Comparison of ENCODE assay signal across 28 mouse cellular contexts in genomic region chr10:117915011-117915735, GRCm38 (mm10).
DNase-seq lines count a peak whose midpoint lies in the region; ATAC-seq and TF ChIP-seq lines count a peak whose summit lies in the region.
"Had no signal": no experiment of that assay in that cellular context is flagged by ENCODE, and none has a peak within 500 bp of the region (broad histone marks: within the 10 kb centered on the region; RNA-seq: fewer than 3 reads in every experiment).

No protein-coding gene starts in this region.

- 74% methylated on average over 4 of the region's 4 CpGs for WGBS in liver, embryonic 13.5 days (ENCODE audit: insufficient replicate concordance)
- 74% methylated on average over 4 of the region's 4 CpGs for WGBS in liver, postnatal 0 days (ENCODE audit: insufficient replicate concordance)
- 85% methylated on average over 4 of the region's 4 CpGs for WGBS in heart, embryonic 10.5 days

- 0 out of 2 replicates have a peak, but pooled peaks have one; percentile 14 for ATAC-seq in liver, embryonic 13.5 days (ENCODE audit: low read depth)
- no peak for ATAC-seq in liver, postnatal 0 days
- ATAC-seq: activated CD4-positive, CD25-positive, alpha-beta regulatory T cell, adult 4 months; forebrain, embryonic 15.5 days; intestine, embryonic 15.5 days had no signal

- no peak for TF ChIP-seq CTCF in liver, postnatal 0 days (IDR thresholded peaks at IDR 0.05; ENCODE audit: low read depth)
- no peak for TF ChIP-seq CTCF in ES-Bruce4 (IDR thresholded peaks at IDR 0.05; ENCODE audit: low read depth, low read length)

- H3K4me1 ChIP-seq in liver, embryonic 13.5 days (replicated peaks): peaks cover 45% of the 10 kb centered on the region
- 0 out of 2 replicates have a peak, but pooled peaks cover 3% of the 10 kb centered on the region for H3K4me1 ChIP-seq in liver, postnatal 0 days (ENCODE audit: insufficient read depth)
- H3K4me1 ChIP-seq in ES-Bruce4 (ENCODE audit: control insufficient read depth, insufficient read depth, low read length): peaks cover 2% of the 10 kb centered on the region
- H3K4me1 ChIP-seq in heart, embryonic 10.5 days: peaks cover 8% of the 10 kb centered on the region; the same call in 1 of the 2 replicates
- H3K4me1 ChIP-seq: forebrain, embryonic 12.5 days; forebrain, embryonic 15.5 days; hindbrain, embryonic 12.5 days; hindbrain, embryonic 15.5 days; intestine, embryonic 15.5 days had no signal

- H3K9ac ChIP-seq in liver, embryonic 13.5 days: no peak overlapping the region
- no peak overlapping the region for H3K9ac ChIP-seq in liver, postnatal 0 days (replicated peaks)
- H3K9ac ChIP-seq in ES-Bruce4 (ENCODE audit: low read depth, poor library complexity, severe bottlenecking): no peak overlapping the region
- H3K9ac ChIP-seq: embryonic facial prominence, embryonic 13.5 days; forebrain, embryonic 12.5 days; forebrain, embryonic 15.5 days; hindbrain, embryonic 12.5 days; hindbrain, embryonic 15.5 days; intestine, embryonic 15.5 days had no signal

- H3K27ac ChIP-seq in liver, embryonic 13.5 days: peak overlapping the region; percentile 66
- H3K27ac ChIP-seq in liver, postnatal 0 days (ENCODE audit: low read depth): no peak overlapping the region
- H3K27ac ChIP-seq in ES-Bruce4 (ENCODE audit: insufficient read depth, low read length): peak overlapping the region; percentile 51
- H3K27ac ChIP-seq in heart, embryonic 10.5 days: no peak overlapping the region
- H3K27ac ChIP-seq: embryonic facial prominence, embryonic 10.5 days; embryonic facial prominence, embryonic 13.5 days; forebrain, embryonic 12.5 days; forebrain, embryonic 15.5 days; heart, adult 2 months; hindbrain, embryonic 12.5 days; hindbrain, embryonic 15.5 days; intestine, embryonic 15.5 days had no signal

- TF ChIP-seq POLR2A in ES-Bruce4 (IDR thresholded peaks at IDR 0.05; ENCODE audit: insufficient read depth, low read length): no peak

- H3K36me3 ChIP-seq in liver, embryonic 13.5 days: no peaks in the 10 kb centered on the region
- no peaks in the 10 kb centered on the region for H3K36me3 ChIP-seq in liver, postnatal 0 days (replicated peaks; ENCODE audit: insufficient read depth, low read length)
- H3K36me3 ChIP-seq in ES-Bruce4 (ENCODE audit: control insufficient read depth, insufficient read depth, low read length, poor library complexity, severe bottlenecking): no peaks in the 10 kb centered on the region
- H3K36me3 ChIP-seq in heart, embryonic 10.5 days: no peaks in the 10 kb centered on the region
- H3K36me3 ChIP-seq: embryonic facial prominence, embryonic 10.5 days; embryonic facial prominence, embryonic 13.5 days; forebrain, embryonic 12.5 days; forebrain, embryonic 15.5 days; hindbrain, embryonic 12.5 days; hindbrain, embryonic 15.5 days; intestine, embryonic 15.5 days had no signal

- no peak overlapping the region for H3K4me2 ChIP-seq in liver, embryonic 13.5 days
- no peak overlapping the region for H3K4me2 ChIP-seq in liver, postnatal 0 days (ENCODE audit: low read depth, low read length)
- H3K4me2 ChIP-seq: embryonic facial prominence, embryonic 13.5 days; forebrain, embryonic 12.5 days; forebrain, embryonic 15.5 days; heart, embryonic 11.5 days; hindbrain, embryonic 12.5 days; hindbrain, embryonic 15.5 days; intestine, embryonic 15.5 days had no signal

- no peaks in the 10 kb centered on the region for H3K27me3 ChIP-seq in liver, embryonic 13.5 days
- H3K27me3 ChIP-seq in liver, postnatal 0 days (ENCODE audit: insufficient read depth, low read length): no peaks in the 10 kb centered on the region
- no peaks in the 10 kb centered on the region for H3K27me3 ChIP-seq in ES-Bruce4 (ENCODE audit: control insufficient read depth, insufficient read depth, low read length, poor library complexity, severe bottlenecking)
- no peaks in the 10 kb centered on the region for H3K27me3 ChIP-seq in heart, embryonic 10.5 days (ENCODE audit: insufficient read depth, poor library complexity, severe bottlenecking)
- H3K27me3 ChIP-seq: embryonic facial prominence, embryonic 13.5 days; forebrain, embryonic 12.5 days; forebrain, embryonic 15.5 days; hindbrain, embryonic 12.5 days; hindbrain, embryonic 15.5 days; intestine, embryonic 15.5 days had no signal

- no peak overlapping the region for H3K4me3 ChIP-seq in liver, embryonic 13.5 days (replicated peaks)
- H3K4me3 ChIP-seq in liver, postnatal 0 days (ENCODE audit: low read depth, low read length): no peak overlapping the region
- no peak overlapping the region for H3K4me3 ChIP-seq in ES-Bruce4 (ENCODE audit: low read depth, low read length)
- H3K4me3 ChIP-seq in heart, embryonic 10.5 days: no peak overlapping the region
- H3K4me3 ChIP-seq: embryonic facial prominence, embryonic 10.5 days; embryonic facial prominence, embryonic 13.5 days; erythroblast, embryonic 14.5 days; forebrain, embryonic 12.5 days; forebrain, embryonic 15.5 days; heart, adult 2 months; hindbrain, embryonic 12.5 days; hindbrain, embryonic 15.5 days; intestine, embryonic 15.5 days had no signal

- TF ChIP-seq EP300 in liver, postnatal 0 days (IDR thresholded peaks at IDR 0.05; ENCODE audit: low read depth): no peak
- no peak for TF ChIP-seq EP300 in ES-Bruce4 (IDR thresholded peaks at IDR 0.05; ENCODE audit: insufficient read depth, low read depth, low read length)

- DNase-seq in liver, embryonic 13.5 days: no peak
- DNase-seq in liver, postnatal 0 days: no peak
- peak; percentile 83 for DNase-seq in R1 (ENCODE audit: low read depth, low spot score)
- no peak for DNase-seq in heart, embryonic 10.5 days (ENCODE audit: low spot score)
- no peak for DNase-seq in yolk sac, embryonic 10.5 days (ENCODE audit: low spot score)
- no peak for DNase-seq in T-cell, adult 2 months (ENCODE audit: low spot score)
- DNase-seq: adrenal gland, adult 8-10 months; adrenal gland, postnatal 25 days; cerebellum, adult 11-12 months; cerebellum, adult 8-10 months; cerebellum, postnatal 10 days; cerebellum, postnatal 36 days; embryo, embryonic 11 days; gastrocnemius, postnatal 10 days; gastrocnemius, postnatal 36 days; heart, adult 2 months; kidney, adult 11 months had no signal

- H3K9me3 ChIP-seq in liver, embryonic 13.5 days (replicated peaks): no peaks in the 10 kb centered on the region
- H3K9me3 ChIP-seq in liver, postnatal 0 days (ENCODE audit: low read length): no peaks in the 10 kb centered on the region
- H3K9me3 ChIP-seq in ES-Bruce4 (replicated peaks; ENCODE audit: control insufficient read depth, insufficient read depth, low read length, poor library complexity, severe bottlenecking): no peaks in the 10 kb centered on the region
- H3K9me3 ChIP-seq in heart, embryonic 10.5 days: no peaks in the 10 kb centered on the region
- H3K9me3 ChIP-seq: embryonic facial prominence, embryonic 10.5 days; embryonic facial prominence, embryonic 13.5 days; forebrain, embryonic 12.5 days; forebrain, embryonic 15.5 days; hindbrain, embryonic 12.5 days; hindbrain, embryonic 15.5 days; intestine, embryonic 15.5 days had no signal

Comparison
In these comparisons a context has a peak if more than half of its experiments do, and no peak if none do; other contexts are left out.
1. H3K27ac ChIP-seq: peak in liver, embryonic 13.5 days (single experiment) and ES-Bruce4 (single experiment); none in liver, postnatal 0 days (single experiment) and heart, embryonic 10.5 days (single experiment).